Mouse (Mus musculus): ENCODE results near the gene Hacl1.

DNA sequence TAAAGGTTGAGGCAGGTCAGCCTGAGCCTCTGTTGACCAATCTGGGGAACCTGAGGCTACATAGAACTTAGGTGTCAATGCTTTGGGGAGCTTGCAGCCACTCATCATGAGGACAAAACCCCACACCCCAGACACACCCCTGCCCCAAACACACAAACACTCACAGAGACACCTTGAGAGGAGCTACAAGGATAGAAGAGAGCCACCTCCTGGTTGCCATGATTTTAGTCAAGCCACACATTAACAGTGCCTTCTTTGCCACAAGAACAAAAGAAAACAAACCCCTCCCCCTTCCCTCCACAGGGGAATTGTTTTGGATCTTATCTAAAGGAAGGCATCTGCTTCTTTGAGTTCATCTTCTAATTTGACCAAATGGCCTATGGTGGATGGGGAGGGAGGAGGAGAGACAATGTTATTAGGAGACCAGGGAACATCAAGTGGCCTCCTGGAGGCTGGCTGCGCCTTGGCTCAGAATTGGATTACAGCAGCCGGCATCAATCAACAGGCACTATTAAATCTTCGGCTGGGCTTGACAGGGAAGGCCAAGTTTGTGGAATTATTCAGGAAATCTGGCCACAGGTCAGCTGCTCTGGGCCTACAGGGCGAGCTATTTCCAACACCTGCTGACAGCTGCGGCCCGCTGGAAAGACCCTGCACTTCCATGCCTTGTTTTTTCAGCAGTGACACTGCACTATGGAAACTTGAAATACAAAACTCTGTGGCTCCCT, 76.5 kb downstream of the Hacl1 start:
- no peak for TF ChIP-seq CTCF (IDR thresholded peaks at IDR 0.05; ENCODE audit: low read depth)
- TF ChIP-seq EP300 (IDR thresholded peaks at IDR 0.05; ENCODE audit: low read depth) = peak; percentile 15; the same call in 1 of the 2 replicates
